Mouse (Mus musculus) adrenal gland (tissue): ENCODE results near the gene Efcab5.
"Not testable (repeated sequence)": the region's sequence is repeated elsewhere in the genome, so short reads cannot be mapped to it uniquely, and the experiment has no call there.

Experiments used
- intact Hi-C: fragments of 180-260 bp; cut with DNase I; formaldehyde crosslinking; loops from one replicate; pipeline ENCODE4 v1.15.1; 2025

Gene Efcab5

GRCm38 (mm10) chr11:77180886-77181285, 7.9 kb downstream of the Efcab5 start:
- intact Hi-C loops: no loop called here

DNA sequence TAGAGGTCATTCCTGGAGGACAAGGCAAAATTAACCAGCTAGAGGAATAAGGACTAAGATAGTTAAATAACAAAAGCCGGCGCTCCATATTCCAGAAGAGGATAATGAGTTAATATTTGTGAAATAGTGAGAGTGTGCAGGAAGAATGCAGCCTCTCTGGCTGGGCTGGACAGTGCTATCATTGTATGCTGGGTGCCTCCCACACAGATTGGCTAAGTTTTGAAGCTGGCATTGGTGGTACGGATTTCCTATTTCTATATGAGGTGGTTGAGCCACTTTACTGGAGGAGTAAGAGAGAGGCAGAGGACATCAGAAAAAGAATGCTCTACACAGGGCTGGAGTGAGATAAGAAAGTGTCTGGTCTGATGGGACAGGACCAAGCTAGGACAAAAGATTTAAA, 9.0 kb downstream of the Efcab5 start:
- intact Hi-C loops: no loop called here

GRCm38 (mm10) chr11:77174531-77174930, 14.2 kb downstream of the Efcab5 start:
- intact Hi-C loops: no loop called here

- intact Hi-C loops: no loop called here
These were observed 15.0 kb downstream of the Efcab5 start for GRCm38 (mm10) chr11:77173731-77174130.

- intact Hi-C loops: no loop called here
These were observed 28.0 kb downstream of the Efcab5 start for GRCm38 (mm10) chr11:77160744-77161143.

DNA sequence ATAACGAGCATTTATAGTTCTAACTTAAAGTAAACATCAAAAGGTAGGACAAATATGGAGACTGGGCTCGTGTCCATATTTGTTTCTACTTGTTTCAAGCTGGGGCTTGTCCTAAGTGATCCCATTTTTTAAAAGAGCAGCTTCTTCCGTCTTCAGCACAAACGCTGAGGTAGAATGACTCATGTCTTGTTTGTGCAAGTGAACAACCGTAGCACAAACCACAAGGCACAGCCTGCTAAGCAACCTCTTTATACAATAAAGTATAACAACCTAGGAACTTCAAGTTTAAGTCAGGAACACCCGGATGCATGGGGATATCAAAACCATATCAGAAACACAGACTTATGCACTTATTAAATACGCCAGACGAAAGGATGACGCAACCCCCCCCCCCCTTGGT, 28.4 kb downstream of the Efcab5 start:
- intact Hi-C loops: no loop called here

DNA sequence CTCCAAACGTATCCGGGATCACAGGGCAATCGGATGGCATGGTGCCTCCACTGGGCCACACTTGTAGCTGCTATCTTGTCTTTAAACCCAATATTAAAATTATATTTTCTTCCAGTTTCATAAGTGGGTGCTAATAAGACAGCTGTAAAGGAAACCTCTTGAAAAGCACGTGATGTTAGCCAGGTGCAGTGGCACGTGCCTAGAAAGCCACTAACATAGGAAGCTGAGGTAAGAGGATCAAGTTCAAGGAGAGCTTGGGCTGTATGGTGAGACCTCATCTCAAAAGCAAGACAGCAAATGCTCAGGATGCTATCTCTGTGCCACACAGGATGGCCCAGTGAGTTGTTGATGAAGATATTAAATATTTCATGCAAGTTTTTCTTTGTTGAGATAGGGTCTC, 34.6 kb downstream of the Efcab5 start:
- intact Hi-C loops: no loop called here

- intact Hi-C loops: no loop called here
These were observed 38.0 kb downstream of the Efcab5 start for GRCm38 (mm10) chr11:77150806-77151205.

GRCm38 (mm10) chr11:77149783-77150630, 38.8 kb downstream of the Efcab5 start:
- intact Hi-C loops: not testable (repeated sequence)

GRCm38 (mm10) chr11:77148774-77149173, 40.0 kb downstream of the Efcab5 start:
- intact Hi-C loops: no loop called here

- intact Hi-C loops: no loop called here
These were observed 41.0 kb downstream of the Efcab5 start for GRCm38 (mm10) chr11:77147753-77148152.

DNA sequence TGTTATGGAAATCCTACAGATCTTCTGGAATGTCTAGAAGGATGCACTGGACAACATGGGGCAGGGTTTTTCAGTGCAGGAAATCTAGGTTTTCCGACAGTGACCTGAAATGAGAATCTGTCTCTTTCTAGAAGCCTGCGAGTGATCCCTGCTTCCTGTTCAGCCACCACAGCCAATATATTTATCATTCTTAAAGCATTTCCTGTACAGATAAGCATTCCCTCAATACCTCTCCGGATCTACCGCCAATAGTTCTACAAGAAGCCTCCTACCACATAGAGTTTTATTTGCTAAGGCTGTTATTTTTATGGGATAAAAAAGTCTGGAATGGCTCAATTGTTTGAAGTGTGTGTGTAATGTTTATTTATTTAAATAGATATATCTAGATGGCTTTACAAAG, 43.3 kb downstream of the Efcab5 start:
- intact Hi-C loops: no loop called here

- intact Hi-C loops: no loop called here
These were observed 46.8 kb downstream of the Efcab5 start for GRCm38 (mm10) chr11:77141938-77142337.

DNA sequence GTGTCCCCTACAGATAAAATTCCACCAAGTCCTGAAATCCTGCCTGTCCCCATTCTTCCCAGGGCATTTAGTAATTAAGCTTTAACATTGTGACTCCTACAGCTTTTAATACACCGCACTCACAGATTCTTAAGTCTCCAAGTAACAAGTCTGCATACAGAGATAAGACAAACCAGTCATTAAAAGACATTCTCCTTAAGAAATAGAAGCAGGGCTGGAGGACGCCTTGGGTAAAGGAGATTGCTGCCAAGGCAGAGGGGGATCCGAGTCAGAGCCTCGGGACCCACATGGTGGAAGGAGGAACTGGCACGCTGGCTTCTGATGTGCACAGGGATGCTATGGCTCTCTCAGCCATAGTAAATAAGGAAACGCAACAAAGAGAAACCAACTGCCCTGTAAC, 48.8 kb downstream of the Efcab5 start:
- intact Hi-C loops: no loop called here

DNA sequence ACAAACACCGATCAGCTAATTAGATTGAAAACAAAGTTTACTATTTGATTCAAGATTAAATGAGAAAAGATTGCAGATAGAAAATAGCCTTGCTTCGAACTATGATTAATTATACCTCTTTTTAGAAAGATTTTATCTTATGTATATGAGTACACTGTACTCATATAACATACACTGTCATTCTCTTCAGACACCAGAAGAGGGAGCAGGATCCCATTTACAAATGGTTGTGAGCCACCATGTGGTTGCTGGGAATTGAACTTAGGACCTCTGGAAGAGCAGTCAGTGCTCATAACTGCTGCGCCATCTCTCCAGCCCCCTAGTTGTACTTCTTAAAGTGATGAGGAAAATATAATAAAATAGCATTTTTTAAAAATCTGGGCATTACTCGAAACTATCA, 55.3 kb downstream of the Efcab5 start:
- intact Hi-C loops: no loop called here

- intact Hi-C loops: no loop called here
These were observed 56.2 kb downstream of the Efcab5 start for GRCm38 (mm10) chr11:77132580-77132979.

DNA sequence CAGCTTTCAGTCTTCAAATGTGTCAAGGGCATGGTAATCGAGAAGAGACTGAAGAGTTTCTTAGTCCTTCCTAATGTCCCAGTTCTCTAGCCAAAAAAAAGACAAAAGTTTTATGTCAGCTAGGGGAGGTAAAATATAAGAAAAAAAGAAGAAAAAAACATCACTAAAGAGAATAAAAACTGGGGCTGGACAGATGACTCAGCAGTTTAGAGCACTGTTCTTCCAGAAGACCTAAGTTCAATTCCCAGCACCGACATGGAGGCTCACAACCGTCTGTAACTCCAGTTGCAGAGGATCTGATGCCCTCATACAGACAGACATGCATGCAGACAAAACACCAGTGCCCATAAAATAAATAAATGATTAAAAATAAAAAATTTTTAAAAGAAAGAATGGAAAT, 60.2 kb downstream of the Efcab5 start:
- intact Hi-C loops: loop anchor here (10.0 kb wide), 1 partner anchor 76 kb away; no protein-coding TSS in a partner anchor

- intact Hi-C loops: no loop called here
These were observed 77.6 kb downstream of the Efcab5 start for GRCm38 (mm10) chr11:77111141-77111540.

GRCm38 (mm10) chr11:77108442-77108841, 80.3 kb downstream of the Efcab5 start:
- intact Hi-C loops: loop anchor here (10.0 kb wide), 1 partner anchor 106 kb away; the partner anchor contains the start of gene Ssh2

GRCm38 (mm10) chr11:77107872-77108271, 80.9 kb downstream of the Efcab5 start:
- intact Hi-C loops: loop anchor here (10.0 kb wide), 1 partner anchor 107 kb away; the partner anchor contains the start of gene Ssh2

DNA sequence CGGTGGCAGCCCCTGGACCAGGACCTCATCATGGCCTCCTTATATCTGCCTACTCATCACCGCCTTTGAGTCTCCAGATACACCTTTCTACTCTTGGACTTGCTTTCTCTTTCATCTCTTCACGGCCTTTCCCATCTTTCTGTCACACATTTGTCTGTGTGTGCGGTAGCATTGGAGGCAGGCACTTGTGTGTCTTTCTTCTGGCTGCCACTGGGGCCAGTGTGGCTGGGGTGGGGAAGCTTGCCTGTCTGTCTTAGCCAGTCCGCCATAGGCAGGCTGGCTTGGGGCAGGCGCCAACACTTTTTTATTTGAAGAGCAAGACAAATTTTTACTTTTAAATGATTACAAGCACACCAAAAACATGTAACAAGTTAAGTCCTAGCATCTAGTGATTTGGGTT, 81.8 kb downstream of the Efcab5 start:
- intact Hi-C loops: loop anchor here (10.0 kb wide), 1 partner anchor 108 kb away; the partner anchor contains the start of gene Ssh2

- intact Hi-C loops: loop anchor here (5.0 to 10.0 kb wide), 2 partner anchors 114 to 207 kb away; partner anchors contain the start of gene Ssh2
These were observed 88.4 kb downstream of the Efcab5 start for GRCm38 (mm10) chr11:77100137-77100937.
